Mouse (Mus musculus): ENCODE data around the gene Tmem179.
A peak's percentile ranks its signal among the peaks of the same experiment; 100 is the strongest.

Gene Tmem179

DNA sequence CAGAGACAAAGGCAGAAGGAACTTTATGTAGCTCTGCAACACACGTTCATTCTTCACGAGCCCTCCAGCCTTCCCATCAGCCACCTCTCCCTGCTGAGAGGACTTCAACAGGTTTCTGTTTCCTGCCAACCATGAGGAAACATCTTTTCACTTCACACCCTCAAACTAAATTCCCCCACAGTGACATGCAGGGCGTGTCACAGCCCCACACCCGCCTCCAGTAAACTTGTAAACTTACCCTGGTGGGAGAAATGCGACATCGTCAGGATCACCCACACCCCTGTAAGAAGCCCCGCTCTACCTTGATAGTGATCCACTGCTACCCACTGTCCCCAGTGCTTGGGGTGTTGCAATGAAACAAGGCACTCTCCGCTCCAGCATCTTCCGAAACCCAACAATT, 21.8 kb upstream of the Tmem179 start:
- no peak for DNase-seq (ENCODE audit: low spot score in 2 of 2)

DNA sequence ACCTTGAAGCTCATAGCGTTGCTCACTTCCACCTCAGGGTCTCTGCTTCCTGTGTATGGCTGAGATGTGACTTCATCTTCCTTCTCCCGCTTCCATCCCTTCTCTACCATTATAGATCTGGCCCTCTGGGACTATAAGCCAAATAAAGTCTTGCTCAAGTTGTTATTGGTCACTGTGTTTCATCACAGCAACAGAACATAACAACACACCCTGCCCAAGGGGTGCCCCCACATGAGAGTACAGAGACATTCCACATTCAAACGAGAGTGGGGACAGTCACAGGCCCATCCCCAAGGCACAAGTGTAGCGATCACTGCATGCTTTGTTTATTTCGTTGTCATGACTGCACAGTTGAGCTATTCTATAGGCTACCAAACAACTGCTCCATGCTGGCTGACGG, 20.7 kb upstream of the Tmem179 start:
- no peak for DNase-seq (ENCODE audit: low spot score in 2 of 2)

GRCm38 (mm10) chr12:112533758-112534157, 17.2 kb upstream of the Tmem179 start:
- DNase-seq (ENCODE audit: low spot score in 2 of 2): no peak

GRCm38 (mm10) chr12:112518105-112518504, 1.6 kb upstream of the Tmem179 start:
- DNase-seq (ENCODE audit: low spot score in 2 of 2): no peak

DNA sequence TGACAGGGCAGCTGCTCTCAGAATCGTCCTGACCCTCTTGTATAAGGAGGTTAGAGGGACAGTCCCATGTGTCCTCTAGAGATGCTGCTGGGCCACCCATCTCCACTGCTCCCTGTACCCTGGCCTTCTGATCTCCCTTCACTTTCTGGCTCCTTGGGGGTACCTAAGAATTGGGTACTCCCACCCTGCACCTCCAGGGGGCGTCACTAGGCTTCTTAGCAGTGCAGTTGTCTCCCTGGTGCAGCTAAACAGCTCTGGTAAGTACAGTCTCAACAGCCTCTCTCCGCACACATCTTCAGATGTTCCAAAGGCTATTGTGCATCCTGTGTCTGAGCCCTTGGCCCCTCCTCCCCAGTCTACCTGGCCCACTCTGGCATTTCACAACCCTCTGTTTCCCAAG, 1.6 kb downstream of the Tmem179 start:
- DNase-seq (ENCODE audit: low spot score in 2 of 2): no peak

DNA sequence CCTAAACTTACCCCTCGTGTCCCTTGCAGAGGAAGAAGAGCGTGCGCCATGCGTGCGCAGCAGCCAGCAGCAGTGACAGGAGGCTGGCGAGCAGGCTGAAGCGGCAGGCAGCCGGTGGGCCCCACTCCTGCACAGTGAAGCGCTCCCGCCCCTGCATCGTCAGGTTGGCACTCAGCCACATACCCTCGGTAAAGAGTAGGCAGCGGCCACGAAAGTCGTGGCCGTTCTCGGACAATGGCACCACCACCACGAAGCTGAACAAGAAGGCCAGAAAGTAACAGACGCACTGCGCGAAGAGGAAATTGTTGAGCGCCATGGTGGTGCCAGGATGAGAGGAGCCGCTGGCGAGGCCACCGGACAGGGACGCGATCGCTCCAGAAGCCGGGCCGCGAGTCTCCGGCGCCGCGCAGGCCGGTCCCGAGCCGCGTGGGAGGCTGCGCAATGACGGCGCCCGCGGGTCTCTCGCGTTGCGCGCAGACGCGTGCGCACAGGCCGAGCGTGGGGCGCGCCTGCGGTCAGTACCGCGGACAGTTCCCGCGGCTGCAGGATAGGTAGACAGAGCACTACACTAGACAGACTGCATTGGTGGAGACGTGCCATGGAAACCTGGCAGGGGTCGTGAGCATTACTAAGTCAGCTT, 5.7 kb downstream of the Tmem179 start:
- peak; percentile 54 to 60 for DNase-seq (ENCODE audit: low spot score in 2 of 2)

DNA sequence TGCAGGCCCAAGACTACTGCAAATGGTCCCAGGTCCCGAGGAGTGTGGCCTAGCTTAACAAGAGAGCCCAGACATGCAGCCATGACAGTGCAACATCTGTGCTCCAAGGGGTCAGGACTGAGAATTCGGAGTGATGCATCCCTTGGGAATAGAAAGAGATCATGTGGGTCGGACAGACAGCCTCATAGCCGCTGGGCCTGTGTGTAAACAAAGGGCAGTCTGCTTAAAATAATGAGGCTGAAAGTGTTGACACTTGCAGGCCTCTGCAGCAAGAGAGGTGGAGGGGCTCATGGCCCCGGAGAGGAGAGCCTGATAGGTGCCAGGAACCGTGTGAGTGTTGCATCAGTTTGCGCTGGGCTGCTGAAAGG, 6.2 kb downstream of the Tmem179 start:
- DNase-seq (ENCODE audit: low spot score in 2 of 2): no peak

- DNase-seq (ENCODE audit: low spot score in 2 of 2): no peak
Measured at GRCm38 (mm10) chr12:112507984-112508383, 8.6 kb downstream of the Tmem179 start.

DNA sequence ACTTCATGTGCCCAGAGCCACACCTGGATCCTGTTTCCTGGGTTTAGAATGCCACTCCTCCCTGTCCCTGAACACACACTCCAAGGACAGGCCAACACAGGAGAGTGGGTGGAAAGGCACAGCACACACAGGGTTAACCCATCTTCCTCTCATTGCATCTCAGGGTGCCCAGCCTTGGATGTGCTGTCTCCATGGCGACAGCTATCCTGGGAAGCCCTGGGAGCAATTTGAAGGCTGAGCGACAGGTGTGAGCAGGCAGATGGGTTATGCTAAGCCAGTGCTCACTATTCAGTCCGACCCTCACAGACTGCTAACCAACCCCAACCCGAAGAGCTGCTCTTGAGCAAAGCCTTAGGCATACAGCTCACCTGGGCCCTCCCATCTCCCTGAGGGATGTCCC, 9.3 kb downstream of the Tmem179 start:
- no peak for DNase-seq (ENCODE audit: low spot score in 2 of 2)

DNA sequence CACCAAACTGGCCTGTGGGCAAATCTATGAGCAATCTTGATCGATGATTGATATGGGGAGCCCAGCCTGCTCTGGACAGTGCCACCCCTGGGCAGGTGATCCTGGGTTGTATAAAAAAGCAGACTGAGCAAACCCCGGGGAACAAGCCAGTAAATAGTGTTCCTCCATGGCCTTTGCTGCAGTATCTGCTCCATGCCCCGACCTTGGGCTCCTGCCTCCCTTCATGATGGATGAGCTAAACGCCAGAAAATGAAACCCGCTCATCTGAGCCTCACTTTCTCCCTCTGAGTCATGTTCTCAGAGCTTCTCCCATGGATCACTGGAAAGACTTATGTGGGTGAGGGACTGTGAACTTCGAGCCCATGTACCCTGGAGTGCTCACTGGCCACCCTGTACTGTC, 10.3 kb downstream of the Tmem179 start:
- DNase-seq (ENCODE audit: low spot score in 2 of 2): no peak

GRCm38 (mm10) chr12:112503003-112503771, 13.4 kb downstream of the Tmem179 start:
- no peak for DNase-seq (ENCODE audit: low spot score in 2 of 2)

- peak in 1 of 2 experiments; percentile 29 for DNase-seq (ENCODE audit: low spot score in 2 of 2)
Measured at GRCm38 (mm10) chr12:112498683-112499082, 17.9 kb downstream of the Tmem179 start.

- DNase-seq (ENCODE audit: low spot score in 2 of 2): no peak
Measured at GRCm38 (mm10) chr12:112497731-112498130, 18.8 kb downstream of the Tmem179 start.

DNA sequence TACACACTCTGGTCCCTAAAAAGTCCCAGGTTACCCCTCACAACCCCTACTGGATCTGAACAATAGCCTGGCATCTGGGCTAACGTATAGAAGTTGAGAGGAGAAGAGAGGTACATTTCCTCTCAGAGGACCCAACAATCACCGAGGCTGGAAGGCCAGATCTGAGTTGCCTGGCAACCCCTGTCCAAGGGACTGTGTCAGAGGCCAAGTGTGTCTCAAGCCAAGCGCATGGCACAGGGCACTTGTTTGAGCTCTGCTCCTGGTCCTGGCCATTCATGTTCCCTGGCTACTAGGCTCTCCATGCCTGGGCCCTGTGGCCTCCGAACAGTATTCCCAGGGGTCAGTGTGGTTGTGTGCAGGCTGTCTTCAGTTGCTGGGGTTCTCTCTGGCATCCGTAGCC, 20.4 kb downstream of the Tmem179 start:
- DNase-seq (ENCODE audit: low spot score in 2 of 2): no peak

- DNase-seq (ENCODE audit: low spot score in 2 of 2): no peak
Measured at GRCm38 (mm10) chr12:112490444-112490939, 26.1 kb downstream of the Tmem179 start.

DNA sequence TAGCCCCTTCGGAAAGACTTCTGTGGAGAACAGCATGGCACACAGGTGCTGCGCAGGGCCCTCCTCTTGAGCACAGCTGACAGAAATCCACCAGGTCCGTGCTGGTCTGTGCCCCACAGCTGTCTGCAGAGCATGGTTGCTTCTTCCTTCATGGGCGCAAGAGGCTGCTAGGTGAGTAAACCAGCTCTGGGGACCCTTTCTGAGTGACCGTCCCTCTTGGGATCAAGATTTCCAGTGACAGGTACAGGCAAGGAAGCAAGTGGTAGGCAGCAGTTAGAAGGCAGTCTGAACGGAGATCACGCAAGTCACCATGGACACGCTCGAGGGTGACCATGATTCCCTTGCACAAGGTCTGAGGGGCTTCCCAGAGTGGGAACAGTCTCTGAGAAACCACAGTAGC, 27.0 kb downstream of the Tmem179 start:
- DNase-seq (ENCODE audit: low spot score in 2 of 2): no peak

DNA sequence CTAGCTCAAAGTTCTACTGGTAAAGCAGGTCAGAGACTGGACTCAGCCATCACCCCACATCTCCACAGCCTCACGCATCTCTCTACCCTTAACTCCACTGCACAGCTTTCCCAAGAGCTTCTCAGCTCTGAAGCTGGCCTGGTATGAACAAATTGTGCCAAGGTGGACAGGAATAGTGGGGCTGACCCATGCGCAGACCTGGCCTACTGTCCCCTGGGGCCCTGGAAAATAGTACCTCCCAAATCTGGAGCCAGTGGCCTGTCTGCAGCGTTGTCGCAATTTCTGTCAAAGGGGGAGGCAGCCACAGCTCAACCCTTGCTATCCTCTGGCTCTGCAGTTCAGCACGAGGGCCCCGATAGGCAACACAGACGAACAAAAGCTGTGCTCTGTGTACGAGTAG, 27.4 kb downstream of the Tmem179 start, which contains the start of gene A530016L24Rik:
Gene A530016L24Rik, plus strand, starts transcription at position 315 of the 400 bp plus-strand sequence.
- DNase-seq (ENCODE audit: low spot score in 2 of 2): no peak

DNA sequence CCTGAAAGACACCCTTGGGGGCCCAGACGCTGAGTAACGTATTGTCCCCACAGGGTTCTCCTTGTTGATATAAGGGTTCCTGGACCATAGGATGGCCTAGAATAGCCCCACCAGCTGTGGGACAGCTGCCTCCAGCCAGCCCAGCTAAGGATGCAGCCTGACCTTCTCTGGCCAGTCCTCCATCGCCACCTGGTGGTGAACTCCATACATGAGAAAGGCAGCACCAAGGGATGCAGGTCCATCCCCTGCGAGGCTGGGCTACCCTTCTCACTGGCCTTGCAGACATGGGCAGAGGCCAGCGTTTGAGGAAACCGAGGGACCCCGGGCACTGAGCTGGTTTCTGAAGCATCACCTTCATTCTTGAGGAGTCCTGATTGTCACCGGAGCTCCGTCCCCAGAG, 42.8 kb downstream of the Tmem179 start:
- DNase-seq (ENCODE audit: low spot score in 2 of 2): peak; percentile 83 to 85

GRCm38 (mm10) chr12:112470216-112470615, 46.3 kb downstream of the Tmem179 start:
- no peak for DNase-seq (ENCODE audit: low spot score in 2 of 2)

- DNase-seq (ENCODE audit: low spot score in 2 of 2): no peak
Measured at GRCm38 (mm10) chr12:112469393-112469792, 47.2 kb downstream of the Tmem179 start.

DNA sequence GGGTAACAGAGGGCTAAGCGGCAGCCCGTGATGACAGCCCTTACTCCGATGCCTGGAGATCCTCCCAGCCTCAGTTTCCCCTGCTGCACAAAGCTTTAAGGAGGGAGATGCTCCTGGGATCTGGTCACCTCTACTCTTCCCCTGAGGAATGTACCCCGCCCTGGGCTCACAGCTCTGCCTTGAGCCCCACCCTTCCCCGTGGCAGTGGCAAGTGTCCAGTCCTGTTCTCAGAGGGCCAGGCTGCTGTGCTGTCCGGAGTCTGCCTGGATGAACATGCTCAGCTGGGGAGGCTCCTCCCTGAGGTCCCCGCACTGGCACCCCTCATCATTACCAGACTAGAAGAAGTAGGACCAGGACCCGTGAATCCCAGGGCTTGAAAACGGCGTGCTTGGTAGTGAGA, 49.2 kb downstream of the Tmem179 start:
- DNase-seq (ENCODE audit: low spot score in 2 of 2): no peak

DNA sequence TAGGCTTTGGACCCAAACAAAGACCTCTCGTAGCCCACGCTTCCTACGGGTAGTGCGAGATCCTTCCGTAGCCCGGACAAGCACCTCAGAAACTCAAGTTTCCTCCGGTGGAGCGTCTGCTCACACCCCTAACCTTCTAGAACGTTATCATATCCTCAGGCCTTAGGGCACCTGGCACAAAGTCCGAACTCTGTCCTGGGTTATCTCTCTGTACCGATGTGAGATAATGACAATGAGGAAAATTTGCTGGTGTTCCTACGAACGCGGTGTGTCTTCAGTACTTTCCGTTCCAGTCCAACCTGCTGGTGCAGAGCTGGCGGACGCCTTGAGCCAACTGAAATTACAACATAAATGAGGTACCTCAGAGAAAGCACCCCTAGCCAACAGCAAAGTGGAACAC, 50.6 kb downstream of the Tmem179 start:
- no peak for DNase-seq (ENCODE audit: low spot score in 2 of 2)

DNA sequence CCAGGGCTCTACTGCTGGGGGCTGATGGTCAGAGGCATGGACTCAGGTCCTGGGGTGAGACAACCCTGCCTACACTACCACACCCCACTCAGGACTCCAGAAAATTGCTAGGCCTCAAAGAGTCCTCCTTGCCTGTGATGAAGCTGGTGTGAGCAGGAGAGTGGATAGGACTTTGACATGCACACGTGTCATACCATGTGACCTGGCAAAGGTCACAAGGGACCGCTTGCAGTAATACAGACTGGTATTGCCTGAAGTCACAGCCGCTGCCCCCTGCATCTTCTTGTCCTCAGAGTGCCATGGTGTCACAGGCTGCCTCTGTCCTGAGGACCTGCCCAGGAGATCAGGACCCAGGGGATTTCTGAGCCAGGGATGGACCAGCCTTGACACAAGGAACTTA, 52.0 kb downstream of the Tmem179 start:
- DNase-seq (ENCODE audit: low spot score in 2 of 2): no peak
